Mouse (Mus musculus) mouse embryonic stem cell (cell line): ENCODE results near the gene Prkab2.

Experiments
- in situ Hi-C, 2 experiments: fragments of 300-500 bp; cut with MboI; formaldehyde crosslinking; loops; 1 replicate in 1 of 2; 3 replicates in 1 of 2; pipeline ENCODE4 v1.14.3; 2019 to 2020; ENCODE audit warnings: low sequenced_read_pairs in 2 of 2, low pct_unique_long_range_greater_than_20kb in 1 of 2, mixed read lengths in 1 of 2; ENCODE audit not compliant: unreplicated experiment in 1 of 2

Gene Prkab2

DNA sequence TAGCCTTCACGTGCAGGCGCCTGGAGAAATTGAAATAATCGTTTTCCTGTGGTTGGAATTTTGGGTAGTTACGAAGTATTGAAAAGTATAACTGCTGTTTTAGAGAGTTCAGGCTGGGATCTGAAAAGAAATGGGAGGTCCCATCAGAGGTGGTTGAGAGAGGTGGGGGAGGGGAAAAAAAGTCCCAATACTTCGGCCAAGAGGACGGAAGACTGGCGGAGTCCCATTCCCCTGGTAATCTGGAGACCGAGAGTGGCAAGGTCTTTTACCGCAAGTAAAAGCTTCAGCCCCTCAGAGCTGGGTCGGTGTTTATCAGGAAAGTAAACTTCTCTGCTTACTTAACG is 24.1 kb downstream of the Prkab2 start:
- in situ Hi-C loops: loop anchor here (10.0 to 25.0 kb wide), 2 partner anchors 203 to 205 kb away; partner anchors contain the start of gene Pde4dip (in 2 of the 2)

DNA sequence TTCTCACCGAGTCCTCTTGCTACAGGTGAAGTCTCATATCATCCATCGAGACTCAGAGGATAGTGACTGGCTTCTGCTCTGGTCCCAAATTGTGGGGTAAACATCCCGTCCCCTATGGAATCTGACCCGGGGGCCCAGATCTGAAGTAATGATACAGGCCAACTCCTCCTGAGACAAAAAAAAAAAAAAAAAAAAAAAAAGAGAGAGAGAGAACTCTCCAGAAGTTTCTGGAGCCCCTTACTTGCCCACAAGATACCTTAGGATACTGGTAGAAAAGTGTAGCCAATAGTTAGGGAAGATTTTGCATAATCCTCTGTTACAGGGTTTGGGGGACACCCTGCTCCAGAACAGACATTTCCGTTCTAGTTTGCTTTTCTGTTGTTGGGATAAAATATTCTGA is 24.6 kb downstream of the Prkab2 start:
- in situ Hi-C loops: loop anchor here (10.0 to 25.0 kb wide), 2 partner anchors 202 to 205 kb away; partner anchors contain the start of gene Pde4dip (in 2 of the 2)

- in situ Hi-C loops: loop anchor here (10.0 to 25.0 kb wide), 2 partner anchors 201 to 204 kb away; partner anchors contain the start of gene Pde4dip (in 2 of the 2)
Observed at GRCm38 (mm10) chr3:97683560-97684195, 25.7 kb downstream of the Prkab2 start.

DNA sequence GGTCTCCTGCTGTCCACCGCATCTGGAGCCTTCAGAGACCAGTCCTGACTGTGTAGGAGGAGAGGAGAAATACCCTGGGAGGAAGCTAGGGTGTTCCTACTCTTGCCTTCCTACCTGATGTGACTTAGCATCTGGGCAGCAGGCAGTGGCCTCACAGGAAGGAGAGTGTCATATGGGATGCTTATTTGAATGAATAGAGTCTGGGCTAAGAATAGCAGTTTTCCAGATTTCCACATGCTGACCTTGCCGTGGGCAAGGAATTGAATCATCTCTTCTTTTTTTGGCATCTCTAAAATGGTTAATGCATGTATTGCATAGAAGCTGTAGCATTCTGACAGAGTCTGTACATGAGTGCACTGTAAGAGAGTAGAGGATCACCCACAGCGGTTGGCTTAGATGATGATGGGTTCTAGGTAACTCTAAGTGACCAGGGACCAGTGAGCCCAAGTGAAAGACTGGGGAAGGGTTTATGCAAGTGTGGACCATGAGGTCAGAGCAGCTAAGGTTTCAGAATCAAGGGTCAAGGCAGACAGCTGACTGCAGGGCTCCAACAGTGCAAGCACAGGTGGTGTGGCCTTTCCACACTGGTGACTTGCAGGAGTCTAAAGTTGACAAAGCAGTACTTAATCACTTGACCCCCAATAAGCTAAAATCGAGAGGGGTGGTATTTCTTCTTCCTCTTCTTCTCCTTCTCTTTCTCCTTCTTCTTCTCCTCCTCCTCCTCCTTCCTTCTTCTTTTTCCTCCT is 28.6 kb downstream of the Prkab2 start:
- in situ Hi-C loops: loop anchor here (10.0 to 25.0 kb wide), 2 partner anchors 198 to 201 kb away; partner anchors contain the start of gene Pde4dip (in 2 of the 2)

- in situ Hi-C loops: loop anchor here (10.0 to 25.0 kb wide), 2 partner anchors 196 to 198 kb away; partner anchors contain the start of gene Pde4dip (in 2 of the 2)
Observed at GRCm38 (mm10) chr3:97689289-97689688, 31.3 kb downstream of the Prkab2 start.

DNA sequence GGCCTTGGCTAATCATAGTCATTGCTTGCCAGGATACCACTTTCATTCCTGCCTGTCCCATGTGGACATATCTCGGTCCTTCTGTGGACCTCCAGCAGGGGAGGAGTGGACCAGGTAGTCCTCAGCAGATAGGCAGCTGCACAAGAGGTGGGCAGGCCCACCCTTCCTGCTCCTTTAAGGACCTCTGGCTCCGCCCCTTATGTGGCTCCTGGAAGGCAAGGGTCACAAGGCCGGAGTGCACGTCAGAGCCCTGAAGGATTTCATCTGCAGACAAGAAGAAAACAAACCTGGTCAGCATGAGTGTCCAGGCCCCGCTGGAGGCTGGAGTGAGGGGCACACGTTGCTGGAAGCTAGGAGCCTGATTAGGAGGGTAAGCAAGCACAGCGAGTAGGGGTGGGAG is 32.6 kb downstream of the Prkab2 start:
- in situ Hi-C loops: loop anchor here (10.0 to 25.0 kb wide), 2 partner anchors 174 to 197 kb away; partner anchors contain the start of gene Pde4dip (in 1 of the 2)

DNA sequence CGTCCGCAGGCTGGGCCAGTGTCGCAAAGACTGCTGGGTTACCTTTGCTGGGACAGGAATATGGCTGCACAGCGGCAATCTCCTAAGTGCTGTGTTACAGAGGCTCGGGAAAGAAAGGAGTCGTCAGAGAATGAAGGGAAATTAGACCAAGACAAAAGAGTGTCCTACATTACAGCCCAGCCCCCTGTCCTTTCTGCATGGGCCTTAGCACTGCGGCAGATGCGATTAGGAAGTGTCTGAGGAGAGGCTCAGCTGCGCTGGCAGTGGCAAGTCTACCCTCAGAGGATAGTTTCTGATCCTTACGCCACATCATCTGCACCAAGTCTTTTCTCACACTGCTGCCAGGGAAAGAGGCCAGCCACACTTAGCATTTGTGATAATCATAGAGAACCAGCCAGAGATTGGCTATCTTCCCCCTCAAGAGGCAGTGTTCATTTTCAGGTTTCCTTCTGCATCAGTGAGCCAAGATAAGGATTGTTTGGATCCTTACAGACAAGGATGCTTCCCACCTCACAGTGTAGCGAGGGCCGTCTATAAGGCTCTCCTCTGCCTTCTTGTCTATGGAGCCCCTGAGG is 33.5 kb downstream of the Prkab2 start:
- in situ Hi-C loops: loop anchor here (10.0 to 25.0 kb wide), 2 partner anchors 173 to 196 kb away; partner anchors contain the start of gene Pde4dip (in 1 of the 2)

GRCm38 (mm10) chr3:97693806-97694205 is 35.8 kb downstream of the Prkab2 start:
- in situ Hi-C loops: loop anchor here (10.0 to 25.0 kb wide), 2 partner anchors 171 to 193 kb away; partner anchors contain the start of gene Pde4dip (in 1 of the 2)

- in situ Hi-C loops: loop anchor here (10.0 to 25.0 kb wide), 2 partner anchors 168 to 190 kb away; partner anchors contain the start of gene Pde4dip (in 1 of the 2)
Observed at GRCm38 (mm10) chr3:97696866-97697265, 38.9 kb downstream of the Prkab2 start.

GRCm38 (mm10) chr3:97697291-97697690 is 39.3 kb downstream of the Prkab2 start:
- in situ Hi-C loops: loop anchor here (10.0 to 25.0 kb wide), 2 partner anchors 168 to 190 kb away; partner anchors contain the start of gene Pde4dip (in 1 of the 2)

DNA sequence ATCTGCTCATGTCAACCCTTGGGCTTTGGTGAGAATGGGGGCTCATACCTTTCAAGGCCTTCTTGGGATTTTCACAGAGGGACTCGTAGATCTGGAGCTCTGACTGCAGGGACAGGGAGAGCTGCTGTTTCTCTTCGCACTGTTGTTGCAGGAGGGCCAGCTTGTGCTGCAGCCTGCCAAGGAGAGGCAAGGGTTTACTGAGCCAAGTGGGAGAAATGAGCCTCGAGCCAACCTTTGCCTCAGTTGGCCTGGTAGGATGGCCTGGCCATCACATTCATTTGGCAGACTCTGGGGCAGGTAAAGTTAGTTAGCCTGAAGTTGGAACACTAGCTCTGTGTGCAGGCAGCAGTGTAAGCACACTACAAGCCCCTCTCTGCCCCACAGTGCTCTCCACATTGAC is 41.1 kb downstream of the Prkab2 start:
- in situ Hi-C loops: loop anchor here (10.0 to 25.0 kb wide), 2 partner anchors 166 to 188 kb away; partner anchors contain the start of gene Pde4dip (in 1 of the 2)

DNA sequence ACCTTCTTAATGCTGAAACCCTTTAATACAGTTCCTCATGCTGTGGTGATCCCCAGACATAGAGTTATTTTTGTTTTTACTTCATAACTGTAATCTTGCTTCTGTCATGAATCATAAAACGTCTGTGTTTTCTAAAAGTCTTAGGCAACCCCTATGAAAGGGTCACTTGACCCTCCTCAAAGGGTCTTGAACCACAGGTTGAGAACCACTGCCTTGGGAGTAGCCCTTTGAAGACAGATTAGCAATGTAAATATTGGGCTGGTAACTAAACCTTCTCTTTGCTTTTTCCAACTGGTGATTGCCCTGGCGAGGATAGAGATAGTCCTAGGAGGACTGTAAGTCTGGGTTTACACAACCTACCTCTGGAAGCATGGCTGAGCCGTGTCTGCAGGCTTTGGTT is 43.2 kb downstream of the Prkab2 start:
- in situ Hi-C loops: no loop called here

GRCm38 (mm10) chr3:97702448-97703080 is 44.6 kb downstream of the Prkab2 start:
- in situ Hi-C loops: no loop called here

DNA sequence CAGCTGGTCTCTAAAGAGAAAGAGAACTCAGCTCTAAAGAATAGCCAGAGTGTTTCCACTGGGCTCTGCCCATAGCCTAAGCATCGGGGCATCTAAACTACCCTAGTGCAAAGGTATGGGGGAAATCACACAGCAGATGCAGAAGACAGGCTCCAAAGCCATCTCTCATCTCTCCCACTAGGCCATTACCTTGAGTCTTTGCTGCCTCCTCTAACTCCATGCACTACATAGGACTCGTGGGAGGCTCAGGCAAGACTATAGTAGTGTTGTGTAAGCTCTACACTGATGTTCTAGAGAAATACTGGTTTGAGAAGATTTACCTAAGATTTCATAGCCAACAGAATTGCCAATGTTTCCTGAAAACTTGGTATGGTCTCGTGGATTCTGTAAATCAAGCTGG is 47.5 kb downstream of the Prkab2 start:
- in situ Hi-C loops: no loop called here

DNA sequence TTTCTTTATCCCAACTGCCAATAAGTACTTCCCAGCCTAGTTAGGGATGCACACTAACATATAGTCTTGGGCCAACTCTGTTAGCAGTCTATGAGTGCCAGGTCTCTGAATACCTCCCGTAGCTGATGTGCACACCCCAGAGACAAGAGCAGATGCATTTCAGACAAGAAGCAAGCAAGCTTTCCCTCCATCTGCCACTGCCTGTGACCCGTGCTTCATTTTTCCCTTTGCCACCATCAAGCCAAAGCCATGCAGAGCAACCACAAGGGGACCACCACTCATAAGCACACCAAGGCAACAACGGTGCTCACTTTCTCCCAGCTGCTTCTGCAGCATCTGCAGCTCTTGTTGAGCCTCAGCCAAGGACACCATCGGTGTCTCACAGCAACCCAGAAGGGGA is 48.6 kb downstream of the Prkab2 start:
- in situ Hi-C loops: no loop called here

DNA sequence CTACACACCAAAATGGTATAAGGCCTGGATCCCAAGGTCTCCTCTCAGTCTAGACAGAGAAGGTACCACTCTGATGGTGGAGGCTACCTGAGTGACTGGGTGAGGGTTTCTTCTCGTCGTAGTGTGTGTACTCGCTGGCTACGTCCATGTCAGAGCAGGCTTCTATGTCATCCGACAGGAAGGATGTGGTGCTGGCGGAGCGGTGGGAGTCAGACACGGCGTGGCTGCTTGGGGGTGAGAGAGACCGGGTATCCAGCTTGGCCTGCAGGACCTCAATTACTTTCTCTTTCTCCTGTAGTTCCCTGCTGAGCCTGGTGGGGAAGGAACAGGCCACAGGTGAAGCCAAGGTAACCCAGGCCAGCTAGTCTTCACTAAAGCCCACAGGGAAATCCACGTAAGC is 52.1 kb downstream of the Prkab2 start:
- in situ Hi-C loops: no loop called here

DNA sequence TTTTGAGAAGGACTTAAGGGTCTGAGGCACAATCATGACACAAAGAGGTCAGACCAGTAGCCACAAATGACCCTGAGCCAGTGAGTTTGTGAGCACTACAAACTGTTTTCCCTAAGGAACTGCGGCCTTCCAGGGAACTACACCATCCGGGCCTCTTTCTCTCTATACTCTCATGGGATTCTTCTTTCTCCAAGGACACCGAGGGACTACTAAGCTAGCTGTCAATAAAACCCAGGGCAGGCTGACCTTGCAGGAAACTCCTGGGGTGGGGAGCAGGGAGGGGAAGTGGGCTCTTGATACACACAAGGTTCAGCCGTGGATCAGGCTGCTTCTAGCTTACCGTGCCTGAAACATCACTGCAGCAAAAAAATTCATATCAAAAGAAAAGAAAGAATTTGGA is 52.9 kb downstream of the Prkab2 start:
- in situ Hi-C loops: no loop called here

DNA sequence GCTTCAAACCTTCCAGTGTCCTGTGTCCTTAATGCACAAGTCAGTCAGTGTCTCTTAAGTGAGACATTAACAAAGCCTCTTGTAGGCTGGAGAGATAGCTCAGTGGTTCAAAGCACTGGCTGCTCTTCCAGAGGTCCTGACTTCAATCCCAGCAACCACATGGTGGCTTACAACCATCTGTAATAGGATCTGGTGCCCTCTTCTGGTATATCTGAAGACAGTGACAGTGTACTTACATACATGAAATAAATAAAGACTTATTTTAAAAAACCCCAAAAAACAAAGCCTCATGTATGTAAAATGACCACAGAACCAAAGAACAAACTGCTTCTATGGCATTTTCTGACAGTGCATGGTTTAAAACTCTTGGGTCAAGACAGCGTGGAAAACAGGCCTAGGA is 57.9 kb downstream of the Prkab2 start:
- in situ Hi-C loops: no loop called here
